Mouse (Mus musculus) hindbrain, postnatal 0 days (tissue): Measurements from ENCODE around the gene Ppfibp2. TPM values are rescaled to one million over a fixed set of nuclear protein-coding genes. Genes with fewer than 3 reads are reported as not detected.

Experiments used
- ATAC-seq: fragments of 200-750 bp; cut with Nextera tagmentation; 2 replicates; pipeline ENCODE4 v1.8.0; 2017; ENCODE audit warnings: mild to moderate bottlenecking, moderate TSS enrichment, moderate library complexity
- DNase-seq: peaks from one replicate; pipeline ENCODE4 v3.0.0-alpha.2; 2015; ENCODE audit warnings: low spot score
- H3K27ac ChIP-seq: fragments of 300-500 bp; sonication (generic); 2 replicates; pipeline ENCODE4 v1.5.1; 2014; ENCODE audit warnings: mild to moderate bottlenecking
- H3K27me3 ChIP-seq: fragments of 300-500 bp; sonication (generic); 2 replicates; pipeline ENCODE4 v1.6.1; 2014; ENCODE audit warnings: low read length, mixed read lengths; ENCODE audit not compliant: insufficient read depth
- H3K36me3 ChIP-seq: fragments of 300-500 bp; sonication (generic); 2 replicates; pipeline ENCODE4 v1.6.1; 2014; ENCODE audit warnings: low read length, mixed read lengths; ENCODE audit not compliant: insufficient read depth
- H3K4me1 ChIP-seq: fragments of 300-500 bp; sonication (generic); 2 replicates; pipeline ENCODE4 v1.6.1; 2014; ENCODE audit warnings: antibody characterized with exemption, low read length, mixed read lengths; ENCODE audit not compliant: insufficient read depth
- H3K4me2 ChIP-seq: fragments of 300-500 bp; sonication (generic); 2 replicates; pipeline ENCODE4 v1.6.1; 2014; ENCODE audit warnings: low read depth, mild to moderate bottlenecking, low read length, moderate library complexity, mixed read lengths
- H3K4me3 ChIP-seq: fragments of 300-500 bp; sonication (generic); 2 replicates; pipeline ENCODE4 v1.5.1; 2014; ENCODE audit warnings: low read length
- H3K9ac ChIP-seq: fragments of 300-500 bp; sonication (generic); replicated peaks from 2 replicates; pipeline ENCODE4 v1.6.1; 2014; ENCODE audit warnings: mild to moderate bottlenecking, low read length, moderate library complexity, mixed read lengths
- H3K9me3 ChIP-seq: fragments of 300-500 bp; sonication (generic); 2 replicates; pipeline ENCODE4 v1.6.1; 2016; ENCODE audit warnings: low read length, mixed read lengths
- CTCF ChIP-seq: IDR thresholded peaks from 2 replicates; pipeline ENCODE4 v1.5.1; 2016; ENCODE audit warnings: antibody characterized with exemption, control low read depth, low read depth
- WGBS: fragments of 180-500 bp; shearing (Covaris S2); extraction: QIAGEN DNeasy Blood & Tissue Kit; methylation state at CpG from one replicate; pipeline ENCODE4 v1.1.7; 2014; 5-methylcytosine and 5-hydroxymethylcytosine counted together
- polyA plus RNA-seq: library from polyadenylated mRNA; unstranded; fragments of >200 nt; fragmentation: Nextera tagmentation; extraction: Ambion mirVana; gene quantifications from 2 replicates; pipeline ENCODE4 v1.2.1, GENCODE M21; 2015
- total RNA-seq: library from RNA; depleted of rRNA; stranded (reverse); fragments of >200 nt; gene quantifications from 2 replicates; pipeline ENCODE4 v1.2.3, GENCODE M21; 2014

The Ppfibp2 gene
- total and polyA plus RNA-seq, 2 experiments from 2014 or later, result 2.3 to 3.4 TPM

- no peaks in the 10 kb centered on the region for H3K9me3 ChIP-seq
- no peak overlapping the region for H3K4me3 ChIP-seq
- 94% methylated on average over 1 of the region's 1 CpGs for WGBS
- no peak overlapping the region for H3K27ac ChIP-seq
- ATAC-seq, result no peak
- TF ChIP-seq CTCF, result no peak
- no peak overlapping the region for H3K4me2 ChIP-seq
- H3K4me1 ChIP-seq, result no peaks in the 10 kb centered on the region
- no peak overlapping the region for H3K9ac ChIP-seq
- no peaks in the 10 kb centered on the region for H3K27me3 ChIP-seq
- no peaks in the 10 kb centered on the region for H3K36me3 ChIP-seq
- no peak for DNase-seq
These were observed 12.8 kb downstream of the Ppfibp2 start for GRCm38 (mm10) chr7:107607766-107608165.

GRCm38 (mm10) chr7:107609622-107610255, 14.7 kb downstream of the Ppfibp2 start:
- no peak for TF ChIP-seq CTCF
- Histone ChIP-seq H3K27me3 (no peaks in the 10 kb centered on the region), H3K4me2 (no peak overlapping the region), H3K9ac (no peak overlapping the region), H3K27ac (no peak overlapping the region), H3K36me3 (no peaks in the 10 kb centered on the region), H3K4me3 (no peak overlapping the region), H3K9me3 (no peaks in the 10 kb centered on the region), H3K4me1 (no peaks in the 10 kb centered on the region)
- ATAC-seq, result no peak
- 86% methylated on average over 2 of the region's 2 CpGs for WGBS
- no peak for DNase-seq

- Histone ChIP-seq H3K27ac (no peak overlapping the region), H3K4me1 (no peaks in the 10 kb centered on the region), H3K9me3 (no peaks in the 10 kb centered on the region), H3K27me3 (no peaks in the 10 kb centered on the region), H3K4me2 (no peak overlapping the region), H3K36me3 (no peaks in the 10 kb centered on the region), H3K4me3 (no peak overlapping the region), H3K9ac (no peak overlapping the region)
- TF ChIP-seq CTCF, result no peak
- ATAC-seq, result no peak
- 95% methylated on average over 5 of the region's 5 CpGs for WGBS
- DNase-seq, result no peak
These were observed 15.9 kb downstream of the Ppfibp2 start for GRCm38 (mm10) chr7:107610880-107611279.

GRCm38 (mm10) chr7:107618028-107618992, 23.3 kb downstream of the Ppfibp2 start:
- H3K4me1 ChIP-seq, result no peaks in the 10 kb centered on the region

GRCm38 (mm10) chr7:107619225-107619624, 24.2 kb downstream of the Ppfibp2 start:
- WGBS, result 74% methylated on average over 4 of the region's 4 CpGs
- Histone ChIP-seq H3K9me3 (no peaks in the 10 kb centered on the region), H3K27me3 (no peaks in the 10 kb centered on the region), H3K36me3 (no peaks in the 10 kb centered on the region), H3K4me3 (no peak overlapping the region), H3K9ac (no peak overlapping the region), H3K4me1 (no peaks in the 10 kb centered on the region), H3K4me2 (no peak overlapping the region), H3K27ac (no peak overlapping the region)
- no peak for ATAC-seq
- no peak for DNase-seq
- no peak for TF ChIP-seq CTCF

More at GRCm38 (mm10) chr7:107618028-107618992, 23.3 kb downstream of the Ppfibp2 start:
- DNase-seq (no peak), ATAC-seq (peak; percentile 29; the same call in 1 of the 2 replicates)
- H3K9ac ChIP-seq, result no peak overlapping the region
- WGBS, result 33% methylated on average over 10 of the region's 11 CpGs
- no peaks in the 10 kb centered on the region for H3K27me3 ChIP-seq
- no peak for TF ChIP-seq CTCF
- no peak overlapping the region for H3K4me2 ChIP-seq
- H3K4me3 ChIP-seq, result no peak overlapping the region
- H3K9me3 ChIP-seq, result no peaks in the 10 kb centered on the region
- no peaks in the 10 kb centered on the region for H3K36me3 ChIP-seq
- no peak overlapping the region for H3K27ac ChIP-seq

GRCm38 (mm10) chr7:107620137-107620536, 25.1 kb downstream of the Ppfibp2 start:
- Histone ChIP-seq H3K4me3 (no peak overlapping the region), H3K27me3 (no peaks in the 10 kb centered on the region), H3K9me3 (no peaks in the 10 kb centered on the region), H3K4me1 (no peaks in the 10 kb centered on the region), H3K36me3 (no peaks in the 10 kb centered on the region), H3K4me2 (no peak overlapping the region), H3K9ac (no peak overlapping the region), H3K27ac (no peak overlapping the region)
- DNase-seq (no peak), ATAC-seq (no peak)
- no peak for TF ChIP-seq CTCF
- WGBS, result 79% methylated on average over 3 of the region's 3 CpGs
